Comparison of ENCODE assay signal across 18 mouse cellular contexts in genomic region chr8:69384361-69384760, GRCm38 (mm10).
"Had no signal": no experiment of that assay in that cellular context is flagged by ENCODE, and none has a peak within 500 bp of the region (broad histone marks: within the 10 kb centered on the region; RNA-seq: fewer than 3 reads in every experiment).

No protein-coding gene starts in this region.

- H3K27ac ChIP-seq: liver, embryonic 14.5 days; midbrain, embryonic 10.5 days; midbrain, embryonic 13.5 days; midbrain, embryonic 15.5 days; neural tube, embryonic 13.5 days; neural tube, embryonic 15.5 days had no signal

- H3K4me3 ChIP-seq: midbrain, embryonic 10.5 days; midbrain, embryonic 13.5 days; midbrain, embryonic 15.5 days; myocyte; neural tube, embryonic 13.5 days; neural tube, embryonic 15.5 days had no signal

- ATAC-seq: midbrain, embryonic 13.5 days; midbrain, embryonic 15.5 days had no signal

- DNase-seq: lung, adult 18-20 months; lung, embryonic 14.5 days; lung, postnatal 10 days; lung, postnatal 4 days; retina, postnatal 1 day; right cerebral cortex, postnatal 14 days; right cerebral cortex, postnatal 4 days; spleen, adult 18-20 months; thymus, adult 18-20 months; thymus, postnatal 14 days; thymus, postnatal 36 days had no signal

- H3K4me1 ChIP-seq: midbrain, embryonic 10.5 days; midbrain, embryonic 13.5 days; midbrain, embryonic 15.5 days; neural tube, embryonic 13.5 days; neural tube, embryonic 15.5 days had no signal

- H3K4me2 ChIP-seq: lung, embryonic 14.5 days; midbrain, embryonic 13.5 days; midbrain, embryonic 15.5 days; neural tube, embryonic 13.5 days; neural tube, embryonic 15.5 days had no signal

- H3K9ac ChIP-seq: liver, embryonic 14.5 days; lung, embryonic 14.5 days; midbrain, embryonic 13.5 days; midbrain, embryonic 15.5 days; neural tube, embryonic 13.5 days; neural tube, embryonic 15.5 days had no signal

- H3K27me3 ChIP-seq: midbrain, embryonic 13.5 days; midbrain, embryonic 15.5 days; neural tube, embryonic 13.5 days; neural tube, embryonic 15.5 days had no signal
